Mouse (Mus musculus) cerebellum, adult 2 months (tissue): ENCODE results near the gene Uqcrq.
"Not testable (repeated sequence)": the region's sequence is repeated elsewhere in the genome, so short reads cannot be mapped to it uniquely, and the experiment has no call there.

Experiments
- CTCF ChIP-seq: fragments of 200-500 bp; IDR thresholded peaks from 2 replicates; pipeline ENCODE4 v1.5.1; 2011; ENCODE audit warnings: low read depth, mild to moderate bottlenecking, control low read depth, low read length, moderate library complexity, borderline replicate concordance; ENCODE audit not compliant: insufficient read depth
- POLR2A ChIP-seq: fragments of 200-500 bp; IDR thresholded peaks from 2 replicates; pipeline ENCODE4 v1.6.1; 2011; ENCODE audit warnings: low read length, control low read depth, borderline replicate concordance; ENCODE audit not compliant: insufficient read depth

GRCm38 (mm10) chr11:53426914-53427313, 3.7 kb downstream of the Uqcrq start:
- TF ChIP-seq CTCF, POLR2A: not testable (repeated sequence)
